Mouse (Mus musculus) ES-E14 (cell line): ENCODE data around the gene Chp2. TPM values are rescaled to one million over a fixed set of nuclear protein-coding genes. Genes with fewer than 3 reads are reported as not detected.

Experiments
- DNase-seq: peaks from one replicate; pipeline ENCODE4 v3.0.0-alpha.2; 2013; ENCODE audit warnings: low read depth, low spot score
- H3K27ac ChIP-seq: 2 replicates; pipeline ENCODE4 v1.5.1; 2012; ENCODE audit warnings: low read depth, mild to moderate bottlenecking, low read length, moderate library complexity, mixed read lengths; ENCODE audit not compliant: poor library complexity, insufficient read depth, severe bottlenecking
- H3K36me3 ChIP-seq: 2 replicates; pipeline ENCODE4 v1.6.1; 2012; ENCODE audit warnings: mild to moderate bottlenecking, low read length, moderate library complexity, mixed read lengths; ENCODE audit not compliant: control insufficient read depth, poor library complexity, insufficient read depth, severe bottlenecking
- H3K4me1 ChIP-seq, 2 experiments: fragments of 150-350 bp in 1 of 2; sonication (generic) in 1 of 2; 2 replicates each; pipeline ENCODE4 v1.6.1; 2012; ENCODE audit warnings: low read length in 2 of 2, mild to moderate bottlenecking in 1 of 2, mixed read lengths in 1 of 2; ENCODE audit not compliant: control insufficient read depth in 2 of 2, insufficient read depth in 2 of 2, poor library complexity in 1 of 2
- H3K4me3 ChIP-seq, 2 experiments: fragments of 150-350 bp in 1 of 2; sonication (generic) in 1 of 2; 2 replicates each; pipeline ENCODE4 v1.5.1; 2012; ENCODE audit warnings: low read length in 2 of 2, low read depth in 1 of 2, mild to moderate bottlenecking in 1 of 2, mixed read lengths in 1 of 2; ENCODE audit not compliant: insufficient read depth in 1 of 2, poor library complexity in 1 of 2, severe bottlenecking in 1 of 2
- H3K9ac ChIP-seq: 2 replicates; pipeline ENCODE4 v1.6.1; 2012; ENCODE audit warnings: low read depth, mild to moderate bottlenecking, low read length, mixed read lengths; ENCODE audit not compliant: poor library complexity, insufficient read depth, severe bottlenecking
- H3K9me3 ChIP-seq: fragments of 150-350 bp; sonication (generic); 2 replicates; pipeline ENCODE4 v1.6.1; 2012; ENCODE audit warnings: low read depth, mild to moderate bottlenecking, low read length; ENCODE audit not compliant: control insufficient read depth, insufficient read depth
- CHD2 ChIP-seq: IDR thresholded peaks from 2 replicates; pipeline ENCODE4 v1.6.1; 2014; ENCODE audit warnings: mild to moderate bottlenecking, low read depth, low read length, inconsistent platforms
- HCFC1 ChIP-seq: IDR thresholded peaks from 2 replicates; pipeline ENCODE4 v1.6.1; 2012; ENCODE audit warnings: low read length, inconsistent platforms, borderline replicate concordance; ENCODE audit not compliant: insufficient read depth
- MAFK ChIP-seq: IDR thresholded peaks from 2 replicates; pipeline ENCODE4 v1.6.1; 2014; ENCODE audit warnings: mild to moderate bottlenecking, low read depth, low read length, inconsistent platforms; ENCODE audit not compliant: insufficient read depth
- ZC3H11A ChIP-seq: IDR thresholded peaks from 2 replicates; pipeline ENCODE4 v1.6.1; 2012; ENCODE audit warnings: low read depth, mild to moderate bottlenecking, inconsistent platforms, low read length, borderline replicate concordance
- ZNF384 ChIP-seq: IDR thresholded peaks from 2 replicates; pipeline ENCODE4 v1.6.1; 2012; ENCODE audit warnings: low read depth, low read length, inconsistent platforms
- in situ Hi-C, 2 experiments: fragments of 600-800 bp; cut with MboI; formaldehyde crosslinking; loops; one replicate each; pipeline ENCODE4 v1.15.1; 2025; ENCODE audit warnings: low sequenced_read_pairs in 2 of 2, inconsistent platforms in 1 of 2; ENCODE audit not compliant: unreplicated experiment in 2 of 2
- total RNA-seq: library from RNA; depleted of rRNA; stranded (reverse); fragments of 300-350 nt; gene quantifications from 2 replicates; pipeline ENCODE4 v1.2.3, GENCODE M21; 2012; rRNA removed

Gene Chp2
- total RNA-seq, result 0.16 TPM in 1 of 2 replicates, not detected in the other

DNA sequence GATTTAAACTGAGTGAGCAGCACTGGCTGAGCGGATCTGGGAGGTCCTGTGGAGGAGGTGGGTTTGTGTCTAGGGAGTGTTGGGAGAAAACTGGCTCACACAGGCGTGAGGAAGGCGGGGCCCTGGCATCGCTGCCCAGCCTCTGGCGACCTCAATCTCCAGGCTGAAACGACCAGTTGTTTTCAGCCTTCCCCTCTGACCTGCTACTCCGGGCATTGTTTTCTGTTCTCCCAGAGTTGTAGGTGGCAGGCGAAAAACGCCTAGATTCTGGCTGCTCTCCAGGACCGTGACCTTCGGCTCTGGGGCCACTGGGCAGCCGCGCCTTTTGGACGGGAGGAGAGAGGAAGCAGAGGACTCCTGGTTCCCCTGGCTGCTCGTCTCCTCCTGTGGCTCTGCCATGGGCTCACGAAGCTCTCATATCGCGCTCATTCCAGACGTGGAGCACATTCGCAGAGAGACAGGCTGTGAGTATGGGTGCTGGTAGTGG is at the start of gene Chp2:
Gene Chp2, plus strand, starts transcription at position 182 of the 487 bp plus-strand sequence.
- no peak for TF ChIP-seq HCFC1
- TF ChIP-seq CHD2, result no peak
- no peak for TF ChIP-seq ZNF384
- no peak for TF ChIP-seq ZC3H11A
- TF ChIP-seq MAFK, result no peak
- Histone ChIP-seq H3K4me1 (no peaks in the 10 kb centered on the region), H3K36me3 (no peaks in the 10 kb centered on the region), H3K4me3 (no peak within 1 kb of the TSS; a peak in 1 of 4 replicates), H3K27ac (no peak within 1 kb of the TSS), H3K9ac (no peak within 1 kb of the TSS), H3K9me3 (no peaks in the 10 kb centered on the region)
- in situ Hi-C loops, result no loop called here
- DNase-seq, result no peak

DNA sequence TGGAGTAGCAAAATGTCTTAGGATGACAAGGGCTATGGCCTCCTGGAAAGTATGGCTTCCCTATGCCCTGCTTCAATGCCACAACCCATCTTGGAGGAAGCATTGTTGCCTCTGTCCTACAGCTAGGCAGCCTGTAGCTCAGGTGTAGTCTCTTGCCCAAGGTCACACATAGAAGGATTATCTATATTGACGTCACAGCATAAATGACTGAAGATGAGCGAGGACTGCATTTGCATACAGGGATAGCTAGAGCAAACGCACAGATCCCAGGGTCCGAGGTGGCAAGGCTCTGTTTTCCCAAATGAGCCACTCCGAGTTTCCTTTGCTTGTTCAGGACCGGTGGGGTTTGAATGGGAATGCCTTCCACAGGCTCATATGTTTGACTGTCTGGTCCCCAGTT is 48.6 kb upstream of the Chp2 start:
- Histone ChIP-seq H3K4me3 (no peak overlapping the region), H3K9ac (no peak overlapping the region), H3K36me3 (peaks cover 48% of the 10 kb centered on the region), H3K9me3 (no peaks in the 10 kb centered on the region), H3K4me1 (peaks cover 0 to 6% of the 10 kb centered on the region in 2 experiments; a peak in 1 of 4 replicates), H3K27ac (no peak overlapping the region)
- in situ Hi-C loops, result no loop called here
- TF ChIP-seq CHD2 (no peak), ZC3H11A (no peak), HCFC1 (no peak), ZNF384 (no peak), MAFK (no peak)
- no peak for DNase-seq

DNA sequence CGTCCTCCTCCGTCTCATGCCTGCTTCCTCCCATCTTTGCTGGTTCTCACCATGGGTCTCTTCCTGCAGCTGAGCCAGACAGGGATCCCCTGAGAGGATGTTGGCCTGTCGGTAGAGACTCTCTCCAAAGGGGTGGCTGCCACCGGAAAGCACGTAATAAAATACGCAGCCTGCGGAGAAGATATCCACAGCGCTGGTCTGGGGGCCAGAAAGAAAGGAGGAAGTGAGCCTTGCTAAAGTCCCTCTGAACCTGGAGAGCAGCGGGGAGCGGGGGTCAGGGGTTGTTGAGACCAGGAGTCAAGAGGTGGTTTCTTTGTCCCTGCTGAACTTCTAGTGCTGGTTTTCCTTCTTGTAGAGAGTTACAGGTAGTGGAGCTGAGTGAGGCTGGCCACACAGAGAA is 47.7 kb upstream of the Chp2 start:
- Histone ChIP-seq H3K36me3 (peaks cover 39% of the 10 kb centered on the region), H3K4me1 (peaks cover 0 to 6% of the 10 kb centered on the region in 2 experiments; a peak in 1 of 4 replicates), H3K27ac (no peak overlapping the region; the same call in 1 of the 2 replicates), H3K9me3 (no peaks in the 10 kb centered on the region), H3K4me3 (no peak overlapping the region), H3K9ac (no peak overlapping the region)
- DNase-seq, result no peak
- no peak for TF ChIP-seq ZNF384
- TF ChIP-seq CHD2, result no peak
- TF ChIP-seq HCFC1, result no peak
- TF ChIP-seq ZC3H11A, result no peak
- no peak for TF ChIP-seq MAFK
- in situ Hi-C loops, result no loop called here

DNA sequence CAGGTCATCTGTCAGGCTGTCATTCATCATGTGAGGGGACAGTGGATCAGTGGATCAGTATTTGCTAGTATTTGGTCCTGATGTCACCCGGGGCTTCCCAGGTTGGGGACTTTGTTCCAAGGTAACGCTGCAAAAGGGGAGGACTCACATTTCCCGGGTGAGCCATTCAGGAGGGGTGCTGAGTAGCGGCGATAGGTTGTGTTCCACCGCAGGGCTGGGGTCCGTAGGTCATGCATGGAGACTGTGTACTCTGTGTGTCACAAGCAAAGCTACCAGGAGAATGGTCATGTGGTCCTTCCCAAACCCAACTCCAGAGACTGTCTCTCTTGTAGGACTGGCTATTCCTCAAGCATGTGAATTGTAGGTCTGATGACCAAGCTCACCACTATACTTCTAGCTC is 38.6 kb upstream of the Chp2 start:
- H3K9ac ChIP-seq, result no peak overlapping the region
- H3K36me3 ChIP-seq, result no peaks in the 10 kb centered on the region
- DNase-seq, result no peak
- H3K27ac ChIP-seq, result no peak overlapping the region
- H3K4me3 ChIP-seq, result no peak overlapping the region
- in situ Hi-C loops, result no loop called here
- TF ChIP-seq ZNF384, result no peak
- TF ChIP-seq CHD2, result no peak
- TF ChIP-seq MAFK, result no peak
- no peak for TF ChIP-seq HCFC1
- TF ChIP-seq ZC3H11A, result no peak
- peaks cover 0 to 2% of the 10 kb centered on the region in 2 experiments; a peak in 1 of 4 replicates for H3K4me1 ChIP-seq
- no peaks in the 10 kb centered on the region for H3K9me3 ChIP-seq
